Mouse (Mus musculus) frontal cortex, postnatal 36 days (tissue): ENCODE measurements around the gene Xpc.
"Not testable (repeated sequence)": the region's sequence is repeated elsewhere in the genome, so short reads cannot be mapped to it uniquely, and the experiment has no call there.

ENCODE experiments used
- DNase-seq, 2 experiments: peaks; one replicate each; pipeline ENCODE4 v3.0.0; 2022; ENCODE audit warnings: low spot score in 2 of 2

Xpc gene

DNA sequence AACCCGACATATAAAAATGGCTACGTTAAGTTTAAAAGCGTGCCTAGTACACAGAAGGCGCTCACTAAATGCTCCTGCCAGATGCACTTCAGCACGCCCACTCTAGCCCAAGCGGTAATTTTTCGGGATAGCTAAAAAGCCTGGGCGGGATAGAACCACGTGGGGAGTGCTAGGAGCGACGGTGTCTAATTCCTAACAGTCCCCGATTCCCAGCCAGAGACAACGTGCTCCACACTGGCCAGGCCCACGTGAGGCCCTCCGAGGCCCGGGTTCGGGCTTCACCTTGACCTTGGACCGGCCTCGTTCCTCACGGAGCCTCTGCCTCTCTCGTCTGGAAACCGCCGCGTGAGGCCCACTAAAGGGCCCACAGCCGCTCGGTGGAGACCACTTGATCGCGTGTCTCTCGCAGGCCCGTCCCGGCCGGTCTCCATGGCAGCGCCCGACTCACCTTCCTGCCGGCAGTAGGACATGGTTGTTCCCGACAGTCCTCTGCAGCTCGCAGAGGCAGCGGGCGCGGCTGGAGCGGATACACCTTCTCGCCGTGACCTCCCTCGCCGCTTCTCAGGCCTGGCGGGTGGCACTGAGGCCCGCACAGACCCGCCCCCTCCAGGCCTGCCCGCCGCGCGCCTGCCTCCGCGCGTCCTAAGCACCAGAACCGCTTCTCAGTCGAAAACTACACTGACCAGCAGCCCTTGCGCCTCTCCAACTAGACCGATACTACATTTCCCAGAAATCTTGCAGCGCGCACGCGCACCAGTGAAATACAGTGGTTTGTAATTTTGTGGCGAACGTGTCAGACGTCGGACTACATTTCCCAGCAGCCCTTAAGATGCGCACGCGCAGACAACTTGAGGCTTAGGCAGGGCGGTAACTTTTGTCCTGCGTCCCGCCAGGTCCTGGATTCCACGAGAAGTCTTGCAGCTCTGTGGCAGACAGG is 42.6 kb downstream of the Xpc start, which contains the start of the genes Chchd4 and Tmem43:
TSS of gene Chchd4 (minus strand) at position 679 of the 937 bp plus-strand sequence.
TSS of gene Tmem43 (plus strand) at position 836 of the 937 bp plus-strand sequence.
- DNase-seq, result peak; percentile 98 to 100

DNA sequence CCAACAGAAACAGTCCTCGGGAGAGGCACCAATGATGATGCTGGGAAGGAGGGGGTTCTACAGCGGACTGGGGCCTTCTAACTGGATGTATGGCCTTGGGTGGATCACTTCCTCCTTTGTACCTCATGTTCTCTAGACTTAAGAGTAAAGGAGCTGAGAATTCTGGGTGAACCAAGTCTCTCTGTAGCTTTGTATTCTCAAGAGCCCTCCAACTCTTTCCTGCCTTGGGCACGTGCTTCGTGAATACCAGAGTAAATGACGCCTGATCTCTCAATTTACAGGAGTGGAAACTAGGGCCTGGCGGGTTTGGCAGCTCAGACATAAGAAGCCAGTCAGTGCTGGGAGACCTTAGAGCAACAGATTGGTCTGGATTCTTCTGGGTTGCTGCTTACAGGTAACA is 43.4 kb downstream of the Xpc start:
- DNase-seq, result no peak

DNA sequence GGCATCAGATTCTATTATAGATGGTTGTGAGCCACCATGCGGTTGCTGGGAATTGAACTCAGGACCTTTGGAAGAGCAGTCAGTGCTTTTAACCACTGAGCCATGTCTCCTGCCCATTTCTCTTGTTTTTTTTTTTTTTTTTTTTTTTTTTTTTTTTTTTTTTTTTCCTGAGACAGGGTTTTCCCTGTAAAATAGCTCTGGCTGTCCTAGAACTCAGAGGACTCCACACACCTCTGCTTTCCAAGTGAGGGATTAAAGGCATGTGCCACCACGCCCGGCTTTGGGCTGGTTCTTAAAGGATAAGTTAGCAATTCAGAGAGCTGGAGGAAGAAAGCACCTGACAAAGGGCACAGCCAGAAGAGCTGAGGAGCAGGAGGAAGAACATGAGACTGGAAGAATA is 44.3 kb downstream of the Xpc start:
- DNase-seq, result not testable (repeated sequence)

DNA sequence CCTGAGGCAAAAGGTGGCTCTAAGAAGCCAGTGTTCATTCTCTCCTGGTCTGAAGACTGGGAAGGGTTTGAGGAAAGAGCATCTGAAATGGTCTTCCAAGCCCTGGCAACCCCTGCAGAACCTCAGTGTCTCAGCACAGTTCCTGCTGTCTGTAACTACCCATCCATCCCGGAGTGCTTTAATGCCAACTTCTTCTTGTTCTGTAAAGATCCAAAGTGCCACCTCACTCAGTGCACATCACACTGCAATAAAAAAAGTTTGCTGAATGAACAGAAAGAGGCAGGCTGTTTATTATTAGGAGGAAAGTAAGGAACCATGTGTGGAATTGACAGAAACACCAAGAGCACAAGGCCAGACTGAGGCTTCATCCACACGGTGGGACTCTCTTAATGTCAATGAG is 45.0 kb downstream of the Xpc start:
- no peak for DNase-seq

DNA sequence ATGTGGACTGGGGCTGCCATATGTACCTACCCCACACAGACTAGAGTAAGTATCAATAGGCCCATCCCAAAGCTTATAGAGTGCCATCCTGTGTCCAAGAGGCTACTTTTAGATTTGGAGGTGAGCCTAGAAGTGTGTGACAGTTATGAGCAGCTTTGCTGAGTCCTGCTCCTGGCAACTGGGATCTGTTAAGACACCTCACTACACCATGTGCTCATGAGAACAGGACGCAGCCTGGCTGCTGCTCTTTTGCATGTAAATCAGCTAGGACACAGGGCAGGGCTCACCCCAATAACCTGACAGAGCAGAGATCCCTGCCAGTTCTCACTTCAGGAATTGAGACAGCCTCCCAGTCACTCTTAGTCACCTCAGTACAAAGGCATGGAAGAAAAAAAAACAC is 48.6 kb downstream of the Xpc start:
- no peak for DNase-seq

- no peak for DNase-seq
These were observed 49.9 kb downstream of the Xpc start for GRCm38 (mm10) chr6:91465756-91466155.

DNA sequence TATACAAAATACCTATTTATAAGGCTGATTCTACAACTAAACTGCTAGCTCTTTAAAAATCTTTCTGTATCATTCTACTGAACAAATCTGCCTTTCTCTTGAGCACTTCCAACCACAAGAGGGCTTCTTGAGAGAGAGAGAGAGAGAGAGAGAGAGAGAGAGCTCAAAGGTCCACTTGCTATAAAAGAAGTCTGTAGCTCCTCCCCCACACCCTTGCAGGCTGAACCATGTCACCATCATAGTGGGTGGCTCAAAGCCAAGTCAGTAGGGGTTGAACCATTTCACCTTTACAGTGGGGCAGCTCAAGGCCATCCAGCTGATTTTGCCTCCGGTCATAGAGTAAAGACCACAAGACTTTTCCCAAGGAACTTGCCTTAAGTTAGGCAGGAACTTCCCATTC is 56.2 kb downstream of the Xpc start:
- DNase-seq, result no peak

DNA sequence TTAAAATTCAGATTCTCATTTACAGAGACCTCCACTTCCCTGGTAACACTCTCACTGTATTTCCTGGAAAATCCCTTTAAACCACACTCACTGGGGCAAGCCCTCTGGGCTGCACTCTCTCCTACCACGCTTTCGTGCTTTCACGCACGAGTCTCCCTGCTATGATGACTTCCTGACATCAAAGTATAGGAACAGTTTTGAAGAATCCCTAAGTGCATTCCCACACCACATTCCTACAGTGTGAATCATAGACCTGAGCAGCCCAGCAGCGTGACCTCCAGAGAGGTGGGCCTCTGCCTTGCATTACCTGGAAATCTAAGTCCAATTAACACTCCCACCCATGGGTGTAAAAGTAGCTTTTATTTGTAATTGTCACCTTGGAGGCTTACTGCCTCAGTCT is 61.1 kb downstream of the Xpc start:
- DNase-seq, result no peak

DNA sequence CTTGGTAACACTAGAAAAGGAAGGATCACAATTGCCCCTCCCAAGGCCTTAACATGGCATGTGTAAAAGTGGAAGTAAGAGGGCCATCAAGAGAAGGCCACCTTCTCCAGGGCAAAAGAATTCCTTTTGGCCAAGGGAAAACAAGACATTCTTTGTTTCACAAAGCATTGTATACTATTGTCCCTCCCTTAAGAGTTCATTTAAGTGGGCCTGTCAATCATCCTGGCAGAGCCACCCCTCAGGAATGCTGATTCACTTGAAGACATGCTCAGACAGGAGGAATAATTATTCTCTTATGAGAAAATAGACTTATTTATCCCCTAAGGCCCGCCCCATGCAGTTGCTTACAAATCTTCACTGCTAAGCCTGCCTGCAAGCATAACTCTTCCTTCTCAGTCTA is 63.6 kb downstream of the Xpc start:
- no peak for DNase-seq

DNA sequence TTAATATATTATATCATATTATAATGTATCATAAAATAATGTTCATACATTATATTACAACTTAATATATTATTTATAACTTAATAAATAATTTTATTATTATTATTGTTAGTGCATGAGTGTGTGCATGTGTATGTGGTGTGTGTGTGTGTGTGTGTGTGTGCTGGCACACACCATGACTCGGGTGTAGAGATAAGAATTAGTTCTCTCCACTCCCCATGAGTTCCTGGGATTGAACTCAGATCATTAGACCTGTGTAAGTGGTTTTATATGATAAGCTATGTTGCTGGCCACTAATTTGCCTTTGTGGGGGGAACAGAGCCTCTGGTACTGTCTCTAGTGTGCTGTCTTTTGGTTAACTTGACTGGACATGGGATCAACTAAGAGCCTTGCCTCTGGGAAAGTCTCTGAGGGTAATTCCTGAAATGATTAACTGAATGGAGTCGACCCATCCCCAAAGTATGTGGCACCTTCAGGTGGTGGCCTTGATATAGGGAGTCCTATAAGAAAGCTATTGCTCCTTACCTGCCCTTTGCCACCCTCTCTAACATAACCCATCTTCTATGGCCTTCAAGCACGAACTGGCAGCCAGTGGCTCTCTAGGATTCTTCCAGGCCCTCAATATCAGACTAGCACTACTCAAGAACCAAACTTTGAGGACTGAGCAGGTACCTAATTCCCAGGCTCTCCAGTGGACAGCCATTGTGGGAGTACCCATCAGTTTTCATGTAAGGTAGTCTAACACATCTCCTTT is 66.0 kb downstream of the Xpc start:
- no peak for DNase-seq

DNA sequence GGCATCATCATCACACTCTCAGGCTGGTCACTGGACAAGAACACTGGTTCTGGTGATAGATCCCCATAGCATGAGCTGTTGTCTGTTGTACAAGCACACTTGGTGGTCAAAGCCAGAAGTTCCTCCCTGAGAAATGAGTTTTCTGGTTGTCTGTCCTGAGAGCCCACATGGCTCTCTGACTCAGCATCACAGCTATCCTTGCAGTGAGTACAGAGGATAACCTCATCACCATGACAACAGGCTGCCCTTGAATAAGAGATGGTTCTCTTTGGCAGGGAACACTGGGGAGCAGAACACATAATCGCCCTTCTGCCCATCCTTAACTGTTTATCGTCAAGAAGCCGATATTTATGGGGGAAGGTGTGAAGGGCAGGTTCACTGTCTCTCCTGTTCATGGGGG is 70.4 kb downstream of the Xpc start:
- DNase-seq, result no peak

- no peak for DNase-seq
These were observed 74.5 kb downstream of the Xpc start for GRCm38 (mm10) chr6:91441145-91441662.

DNA sequence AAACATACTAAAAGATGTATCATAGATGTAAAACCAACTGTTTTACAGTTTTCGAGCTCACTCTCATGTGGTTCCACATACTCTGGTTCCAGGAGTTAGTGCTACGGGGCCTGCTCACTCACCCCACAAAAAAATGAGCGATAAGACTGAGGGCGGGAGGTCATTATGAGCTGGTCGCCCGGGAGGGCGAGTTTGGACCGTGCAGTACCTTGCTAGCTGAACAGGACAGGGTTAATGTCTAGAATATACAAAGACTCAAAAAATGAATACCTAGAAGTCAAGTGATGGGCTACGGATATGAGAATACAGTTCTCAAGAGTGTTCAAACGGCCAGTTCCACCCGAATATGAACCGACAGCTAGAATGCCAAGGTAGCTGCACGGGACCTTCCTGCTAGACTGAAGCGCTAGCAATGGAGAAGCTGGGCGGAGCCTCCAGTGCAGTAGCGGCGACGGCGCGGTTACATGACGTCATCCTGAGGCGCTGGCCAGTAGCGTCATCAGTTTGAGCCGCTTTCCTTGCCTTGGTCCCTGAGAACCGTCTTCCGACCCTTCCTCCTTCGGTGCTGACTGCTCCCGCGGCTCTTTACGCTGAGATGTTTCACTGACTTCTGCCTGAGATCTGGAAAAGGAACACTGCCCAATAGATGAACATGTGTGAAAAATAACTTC is 75.1 kb downstream of the Xpc start:
- peak; percentile 98 to 100 for DNase-seq
